Mouse (Mus musculus): ENCODE results near the gene Lbx1. TPM values are rescaled to one million over a fixed set of nuclear protein-coding genes. Genes with fewer than 3 reads are reported as not detected.

Gene Lbx1
- polyA plus RNA-seq, 1 experiment from 2014 or later: not detected

GRCm38 (mm10) chr19:45237099-45237498, 1.5 kb upstream of the Lbx1 start:
- Histone ChIP-seq H3K9me3 (ENCODE audit: control insufficient read depth, low read length) (no peaks in the 10 kb centered on the region), H3K4me2 (ENCODE audit: low read depth, low read length, severe bottlenecking) (no peak overlapping the region), H3K27me3 (ENCODE audit: control insufficient read depth, insufficient read depth, low read length) (peaks cover 88% of the 10 kb centered on the region), H3K36me3 (ENCODE audit: control insufficient read depth, insufficient read depth, low read length) (no peaks in the 10 kb centered on the region), H3K4me1 (replicated peaks; ENCODE audit: control insufficient read depth, insufficient read depth, low read length) (peaks cover 11% of the 10 kb centered on the region), H3K27ac (ENCODE audit: low read depth, low read length) (no peak overlapping the region), H3K4me3 (ENCODE audit: low read depth, low read length) (no peak overlapping the region), H3K9ac (ENCODE audit: low read length) (no peak overlapping the region)
- DNase-seq (ENCODE audit: low spot score) (no peak), ATAC-seq (replicated peaks; ENCODE audit: low FRiP score) (no peak)
- WGBS: 1% methylated on average over 8 of the region's 8 CpGs

GRCm38 (mm10) chr19:45236363-45236942, 841 bp upstream of the Lbx1 start:
- Histone ChIP-seq H3K27me3 (ENCODE audit: control insufficient read depth, insufficient read depth, low read length) (peaks cover 88% of the 10 kb centered on the region), H3K9me3 (ENCODE audit: control insufficient read depth, low read length) (no peaks in the 10 kb centered on the region), H3K9ac (ENCODE audit: low read length) (no peak overlapping the region), H3K4me3 (ENCODE audit: low read depth, low read length) (peak overlapping the region; percentile 14), H3K27ac (ENCODE audit: low read depth, low read length) (no peak overlapping the region), H3K4me1 (replicated peaks; ENCODE audit: control insufficient read depth, insufficient read depth, low read length) (peaks cover 13% of the 10 kb centered on the region), H3K36me3 (ENCODE audit: control insufficient read depth, insufficient read depth, low read length) (no peaks in the 10 kb centered on the region), H3K4me2 (ENCODE audit: low read depth, low read length, severe bottlenecking) (peak overlapping the region; percentile 36; the same call in 1 of the 2 replicates)
- DNase-seq (ENCODE audit: low spot score): peak; percentile 63
- peak; percentile 36; the same call in 1 of the 2 replicates for ATAC-seq (replicated peaks; ENCODE audit: low FRiP score)
- under 1% methylated on average over 35 of the region's 39 CpGs for WGBS

- Histone ChIP-seq H3K27me3 (ENCODE audit: control insufficient read depth, insufficient read depth, low read length) (peaks cover 87% of the 10 kb centered on the region), H3K4me3 (ENCODE audit: low read depth, low read length) (peak overlapping the region; percentile 9; the same call in 1 of the 2 replicates), H3K4me2 (ENCODE audit: low read depth, low read length, severe bottlenecking) (peak overlapping the region; percentile 27), H3K36me3 (ENCODE audit: control insufficient read depth, insufficient read depth, low read length) (no peaks in the 10 kb centered on the region), H3K9me3 (ENCODE audit: control insufficient read depth, low read length) (no peaks in the 10 kb centered on the region), H3K9ac (ENCODE audit: low read length) (no peak overlapping the region), H3K4me1 (replicated peaks; ENCODE audit: control insufficient read depth, insufficient read depth, low read length) (peaks cover 18% of the 10 kb centered on the region), H3K27ac (ENCODE audit: low read depth, low read length) (no peak overlapping the region)
- ATAC-seq (replicated peaks; ENCODE audit: low FRiP score) (no peak), DNase-seq (ENCODE audit: low spot score) (peak; percentile 71)
- under 1% methylated on average over 49 of the region's 53 CpGs for WGBS
Measured at GRCm38 (mm10) chr19:45235331-45235741, 276 bp downstream of the Lbx1 start.

DNA sequence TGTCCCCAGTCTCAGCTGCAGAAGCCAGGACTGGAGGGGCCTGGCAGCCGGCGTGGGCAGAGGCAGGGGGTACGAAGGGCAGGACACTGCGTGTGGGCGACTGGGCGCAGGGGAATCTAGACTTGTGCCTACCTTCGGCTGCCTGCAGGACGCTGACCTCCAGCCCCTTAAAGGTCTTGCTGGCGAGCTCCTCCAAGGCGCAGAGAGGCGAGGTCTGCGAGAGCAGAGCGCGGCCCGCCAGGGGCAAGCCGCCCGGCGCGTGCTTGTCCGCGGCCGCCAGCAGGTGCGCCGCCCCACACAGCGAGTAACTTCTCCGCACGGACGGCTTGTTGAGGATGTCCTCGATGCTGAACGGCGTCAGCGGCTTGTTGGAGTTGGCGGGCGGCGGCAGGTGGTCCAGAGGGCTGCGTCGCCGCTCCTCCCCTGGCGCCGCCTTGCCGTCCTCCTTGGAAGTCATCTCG, 811 bp downstream of the Lbx1 start:
- Histone ChIP-seq H3K4me3 (ENCODE audit: low read depth, low read length) (peak overlapping the region; percentile 9; the same call in 1 of the 2 replicates), H3K9me3 (ENCODE audit: control insufficient read depth, low read length) (no peaks in the 10 kb centered on the region), H3K9ac (ENCODE audit: low read length) (no peak overlapping the region), H3K4me2 (ENCODE audit: low read depth, low read length, severe bottlenecking) (peak overlapping the region; percentile 27), H3K27me3 (ENCODE audit: control insufficient read depth, insufficient read depth, low read length) (peaks cover 88% of the 10 kb centered on the region), H3K4me1 (replicated peaks; ENCODE audit: control insufficient read depth, insufficient read depth, low read length) (peaks cover 18% of the 10 kb centered on the region), H3K36me3 (ENCODE audit: control insufficient read depth, insufficient read depth, low read length) (no peaks in the 10 kb centered on the region), H3K27ac (ENCODE audit: low read depth, low read length) (no peak overlapping the region)
- ATAC-seq (replicated peaks; ENCODE audit: low FRiP score): no peak
- WGBS: under 1% methylated on average over 42 of the region's 42 CpGs
- DNase-seq (ENCODE audit: low spot score): peak; percentile 65

DNA sequence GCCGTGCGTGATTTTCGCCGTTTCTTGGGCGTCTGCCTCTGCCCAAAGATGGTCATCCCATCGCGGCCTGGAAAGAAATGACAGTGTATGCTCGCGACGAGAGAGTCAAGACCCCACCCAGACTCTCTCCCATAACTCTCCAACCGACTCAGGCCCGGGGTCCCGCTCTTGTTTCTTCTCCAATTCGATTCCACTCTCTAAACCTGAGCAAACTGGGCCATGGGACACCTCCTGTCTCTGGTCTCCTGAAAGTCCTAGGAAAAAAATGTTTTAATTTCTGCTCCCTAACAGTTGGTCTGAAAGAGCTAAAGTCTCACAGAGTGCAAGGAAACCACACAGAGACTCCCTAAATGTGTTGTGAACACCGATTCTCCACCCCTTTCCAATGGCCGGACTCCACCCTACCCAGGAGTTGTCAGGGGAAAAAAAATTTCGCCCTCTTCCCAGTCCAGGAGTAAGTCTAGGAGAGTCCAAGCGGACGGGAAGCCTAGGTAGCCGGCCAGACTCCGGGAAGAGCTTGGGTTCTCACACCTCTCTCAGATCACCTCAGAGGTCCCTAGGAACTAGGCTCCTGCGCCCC, 1.3 kb downstream of the Lbx1 start:
- no peak overlapping the region for H3K9ac ChIP-seq (ENCODE audit: low read length)
- no peak for DNase-seq (ENCODE audit: low spot score)

GRCm38 (mm10) chr19:45233496-45234127, 2.0 kb downstream of the Lbx1 start:
- DNase-seq (ENCODE audit: low spot score) (peak; percentile 63), ATAC-seq (replicated peaks; ENCODE audit: low FRiP score) (no peak)
- WGBS: under 1% methylated on average over 58 of the region's 60 CpGs
- Histone ChIP-seq H3K27ac (ENCODE audit: low read depth, low read length) (no peak overlapping the region), H3K9ac (ENCODE audit: low read length) (no peak overlapping the region), H3K4me2 (ENCODE audit: low read depth, low read length, severe bottlenecking) (peak overlapping the region; percentile 11; the same call in 1 of the 2 replicates), H3K9me3 (ENCODE audit: control insufficient read depth, low read length) (no peaks in the 10 kb centered on the region), H3K27me3 (ENCODE audit: control insufficient read depth, insufficient read depth, low read length) (peaks cover 88% of the 10 kb centered on the region), H3K4me1 (replicated peaks; ENCODE audit: control insufficient read depth, insufficient read depth, low read length) (peaks cover 18% of the 10 kb centered on the region), H3K4me3 (ENCODE audit: low read depth, low read length) (no peak overlapping the region), H3K36me3 (ENCODE audit: control insufficient read depth, insufficient read depth, low read length) (no peaks in the 10 kb centered on the region)

More for the DNA sequence above, 1.3 kb downstream of the Lbx1 start:
- Histone ChIP-seq H3K9me3 (ENCODE audit: control insufficient read depth, low read length) (no peaks in the 10 kb centered on the region), H3K27me3 (ENCODE audit: control insufficient read depth, insufficient read depth, low read length) (peaks cover 88% of the 10 kb centered on the region), H3K4me2 (ENCODE audit: low read depth, low read length, severe bottlenecking) (no peak overlapping the region), H3K4me3 (ENCODE audit: low read depth, low read length) (no peak overlapping the region), H3K4me1 (replicated peaks; ENCODE audit: control insufficient read depth, insufficient read depth, low read length) (peaks cover 18% of the 10 kb centered on the region), H3K36me3 (ENCODE audit: control insufficient read depth, insufficient read depth, low read length) (no peaks in the 10 kb centered on the region), H3K27ac (ENCODE audit: low read depth, low read length) (no peak overlapping the region)
- 2% methylated on average over 22 of the region's 22 CpGs for WGBS
- no peak for ATAC-seq (replicated peaks; ENCODE audit: low FRiP score)

DNA sequence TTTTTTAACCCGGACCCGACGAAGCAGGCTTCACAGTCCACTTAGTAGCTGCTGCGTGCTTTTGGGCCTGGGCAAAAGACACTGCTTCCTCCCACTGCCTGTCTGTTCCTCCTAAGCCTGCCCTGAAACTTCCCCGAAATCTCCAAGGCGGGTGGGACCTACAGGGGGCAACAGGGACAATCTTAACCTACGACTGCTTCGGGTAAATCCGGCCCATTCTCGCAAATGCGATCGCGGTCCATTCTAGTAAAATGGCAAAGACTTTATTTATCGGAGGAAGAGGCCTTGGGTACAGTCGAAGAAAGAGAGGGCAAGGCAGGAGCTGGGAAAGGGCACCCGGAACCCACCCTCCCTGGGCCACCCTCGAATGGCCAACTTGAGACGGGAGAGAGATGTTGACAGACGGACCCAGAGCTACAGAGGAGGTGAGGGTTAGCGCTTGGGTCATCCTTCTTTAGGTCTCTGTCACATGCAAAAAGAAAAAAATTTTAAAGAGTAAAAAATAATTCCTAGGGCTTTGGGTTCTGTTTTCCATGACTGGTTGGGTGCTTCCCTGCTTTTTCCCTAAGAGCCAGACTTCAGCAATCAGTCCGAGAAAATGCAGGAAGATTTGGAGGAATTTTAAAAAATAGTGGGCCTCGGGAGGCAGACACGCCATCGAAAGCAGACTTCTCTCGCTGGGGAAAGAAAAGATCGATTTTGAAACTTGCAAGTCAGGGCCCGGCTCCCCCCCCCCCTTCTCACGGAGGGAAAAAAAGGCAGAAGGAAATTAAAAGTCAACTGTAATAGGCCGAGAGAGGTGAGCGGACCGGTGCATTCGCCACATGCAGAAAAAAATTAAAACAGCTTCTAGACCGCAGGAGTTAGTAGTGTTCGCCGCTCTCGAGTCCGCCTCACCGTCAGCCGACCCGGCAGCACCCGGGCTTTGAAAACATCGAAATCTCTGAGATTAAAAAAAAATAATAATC, 2.9 kb downstream of the Lbx1 start:
- H3K9ac ChIP-seq (ENCODE audit: low read length): no peak overlapping the region
- H3K36me3 ChIP-seq (ENCODE audit: control insufficient read depth, insufficient read depth, low read length): no peaks in the 10 kb centered on the region
- no peak overlapping the region for H3K4me3 ChIP-seq (ENCODE audit: low read depth, low read length)
- H3K9me3 ChIP-seq (ENCODE audit: control insufficient read depth, low read length): no peaks in the 10 kb centered on the region
- peaks cover 18% of the 10 kb centered on the region for H3K4me1 ChIP-seq (replicated peaks; ENCODE audit: control insufficient read depth, insufficient read depth, low read length)
- H3K27ac ChIP-seq (ENCODE audit: low read depth, low read length): no peak overlapping the region
- DNase-seq (ENCODE audit: low spot score) (peak; percentile 58), ATAC-seq (replicated peaks; ENCODE audit: low FRiP score) (no peak)
- 1% methylated on average over 42 of the region's 42 CpGs for WGBS
- H3K27me3 ChIP-seq (ENCODE audit: control insufficient read depth, insufficient read depth, low read length): peaks cover 88% of the 10 kb centered on the region
- H3K4me2 ChIP-seq (ENCODE audit: low read depth, low read length, severe bottlenecking): no peak overlapping the region

- peaks cover 18% of the 10 kb centered on the region for H3K4me1 ChIP-seq (replicated peaks; ENCODE audit: control insufficient read depth, insufficient read depth, low read length)
- peaks cover 88% of the 10 kb centered on the region for H3K27me3 ChIP-seq (ENCODE audit: control insufficient read depth, insufficient read depth, low read length)
- H3K4me2 ChIP-seq (ENCODE audit: low read depth, low read length, severe bottlenecking): no peak overlapping the region
- WGBS: under 1% methylated on average over 14 of the region's 14 CpGs
- peak; percentile 56 for DNase-seq (ENCODE audit: low spot score)
- ATAC-seq (replicated peaks; ENCODE audit: low FRiP score): no peak
- no peaks in the 10 kb centered on the region for H3K36me3 ChIP-seq (ENCODE audit: control insufficient read depth, insufficient read depth, low read length)
- no peak overlapping the region for H3K9ac ChIP-seq (ENCODE audit: low read length)
- no peak overlapping the region for H3K27ac ChIP-seq (ENCODE audit: low read depth, low read length)
- H3K9me3 ChIP-seq (ENCODE audit: control insufficient read depth, low read length): no peaks in the 10 kb centered on the region
- H3K4me3 ChIP-seq (ENCODE audit: low read depth, low read length): peak overlapping the region; percentile 4; the same call in 1 of the 2 replicates
Measured at GRCm38 (mm10) chr19:45232036-45232410, 3.6 kb downstream of the Lbx1 start.
